Mouse (Mus musculus) liver, adult 2 months (tissue): ENCODE results near the gene Erich4. TPM values are rescaled to one million over a fixed set of nuclear protein-coding genes. Genes with fewer than 3 reads are reported as not detected.
A peak's percentile ranks its signal among the peaks of the same experiment; 100 is the strongest.

Source experiments
- DNase-seq: peaks from one replicate; pipeline ENCODE4 v3.0.0-alpha.2; 2011; ENCODE audit warnings: low read depth, low spot score; ENCODE audit errors: extremely low read depth
- H3K27ac ChIP-seq: fragments of 200-500 bp; replicated peaks from 2 replicates; pipeline ENCODE4 v1.5.1; 2012; ENCODE audit warnings: low read depth, mild to moderate bottlenecking, control low read depth, inconsistent platforms, low read length; ENCODE audit not compliant: insufficient read depth
- H3K27me3 ChIP-seq: fragments of 200-500 bp; 2 replicates; pipeline ENCODE4 v1.6.1; 2012; ENCODE audit warnings: mild to moderate bottlenecking, moderate library complexity, low read length, inconsistent platforms; ENCODE audit not compliant: control insufficient read depth, insufficient read depth
- H3K36me3 ChIP-seq: fragments of 200-500 bp; 2 replicates; pipeline ENCODE4 v1.6.1; 2012; ENCODE audit warnings: low read length, inconsistent platforms; ENCODE audit not compliant: control insufficient read depth, insufficient read depth
- H3K4me1 ChIP-seq: fragments of 200-500 bp; 2 replicates; pipeline ENCODE4 v1.6.1; 2011; ENCODE audit warnings: low read length; ENCODE audit not compliant: control insufficient read depth, insufficient read depth
- H3K4me3 ChIP-seq: fragments of 200-500 bp; 2 replicates; pipeline ENCODE4 v1.5.1; 2011; ENCODE audit warnings: low read depth, mild to moderate bottlenecking, control low read depth, low read length, moderate library complexity; ENCODE audit not compliant: insufficient read depth
- H3K79me2 ChIP-seq: fragments of 200-500 bp; 2 replicates; pipeline ENCODE4 v1.6.1; 2012; ENCODE audit warnings: inconsistent platforms, mild to moderate bottlenecking, low read length, moderate library complexity; ENCODE audit not compliant: control insufficient read depth, insufficient read depth
- H3K9ac ChIP-seq: fragments of 200-500 bp; 2 replicates; pipeline ENCODE4 v1.6.1; 2012; ENCODE audit warnings: low read depth, mild to moderate bottlenecking, control low read depth, inconsistent platforms, low read length
- CTCF ChIP-seq: fragments of 200-500 bp; IDR thresholded peaks from 2 replicates; pipeline ENCODE4 v1.5.1; 2011; ENCODE audit warnings: low read depth, low read length, control low read depth
- POLR2A ChIP-seq: fragments of 200-500 bp; IDR thresholded peaks from 2 replicates; pipeline ENCODE4 v1.6.1; 2011; ENCODE audit warnings: low read length, control low read depth; ENCODE audit not compliant: insufficient read depth; ENCODE audit errors: extremely low read depth
- WGBS: fragments of 180-500 bp; shearing (Covaris S2); methylation state at CpG from one replicate; pipeline ENCODE4 v1.1.7; 2018; 5-methylcytosine and 5-hydroxymethylcytosine counted together
- polyA plus RNA-seq: library from polyadenylated mRNA; depleted of rRNA; stranded (reverse); fragments of >200 nt; gene quantifications from 2 replicates; pipeline ENCODE4 v1.2.3, GENCODE M21; 2012
- total RNA-seq: library from RNA; depleted of rRNA; stranded (reverse); fragments of >200 nt; gene quantifications from 2 replicates; pipeline ENCODE4 v1.2.3, GENCODE M21; 2014

Gene Erich4
- total and polyA plus RNA-seq, 2 experiments: not detected

- no peak overlapping the region for H3K9ac ChIP-seq
- H3K36me3 ChIP-seq: no peaks in the 10 kb centered on the region
- no peaks in the 10 kb centered on the region for H3K27me3 ChIP-seq
- no peaks in the 10 kb centered on the region for H3K79me2 ChIP-seq
- H3K4me3 ChIP-seq: no peak overlapping the region
- no peak for DNase-seq
- H3K27ac ChIP-seq: no peak overlapping the region
- no peaks in the 10 kb centered on the region for H3K4me1 ChIP-seq
- no peak for TF ChIP-seq POLR2A
- TF ChIP-seq CTCF: no peak
- 84% methylated on average over 11 of the region's 11 CpGs for WGBS
Observed at GRCm38 (mm10) chr7:25600666-25601065, 15.0 kb downstream of the Erich4 start.

GRCm38 (mm10) chr7:25599663-25600062 lies 16.0 kb downstream of the Erich4 start:
- TF ChIP-seq POLR2A: no peak
- peak; percentile 54 for TF ChIP-seq CTCF
- no peaks in the 10 kb centered on the region for H3K4me1 ChIP-seq
- DNase-seq: peak; percentile 26
- H3K79me2 ChIP-seq: no peaks in the 10 kb centered on the region
- H3K36me3 ChIP-seq: no peaks in the 10 kb centered on the region
- no peaks in the 10 kb centered on the region for H3K27me3 ChIP-seq
- no peak overlapping the region for H3K27ac ChIP-seq
- no peak overlapping the region for H3K9ac ChIP-seq
- H3K4me3 ChIP-seq: no peak overlapping the region
- 14% methylated on average over 10 of the region's 10 CpGs for WGBS

- Histone ChIP-seq H3K36me3 (no peaks in the 10 kb centered on the region), H3K4me3 (no peak overlapping the region), H3K9ac (no peak overlapping the region), H3K27me3 (no peaks in the 10 kb centered on the region), H3K27ac (no peak overlapping the region), H3K4me1 (no peaks in the 10 kb centered on the region), H3K79me2 (no peaks in the 10 kb centered on the region)
- no peak for DNase-seq
- 70% methylated on average over 3 of the region's 3 CpGs for WGBS
- no peak for TF ChIP-seq CTCF
- TF ChIP-seq POLR2A: no peak
Observed at GRCm38 (mm10) chr7:25593859-25594258, 21.8 kb downstream of the Erich4 start.

GRCm38 (mm10) chr7:25591226-25591625 lies 24.5 kb downstream of the Erich4 start:
- Histone ChIP-seq H3K36me3 (no peaks in the 10 kb centered on the region), H3K27me3 (no peaks in the 10 kb centered on the region), H3K27ac (no peak overlapping the region), H3K4me3 (no peak overlapping the region), H3K9ac (no peak overlapping the region), H3K4me1 (no peaks in the 10 kb centered on the region), H3K79me2 (no peaks in the 10 kb centered on the region)
- DNase-seq: no peak
- 89% methylated on average over 2 of the region's 2 CpGs for WGBS
- no peak for TF ChIP-seq POLR2A
- no peak for TF ChIP-seq CTCF

- TF ChIP-seq POLR2A: no peak
- TF ChIP-seq CTCF: no peak
- Histone ChIP-seq H3K4me1 (no peaks in the 10 kb centered on the region), H3K4me3 (no peak overlapping the region), H3K27ac (no peak overlapping the region), H3K36me3 (no peaks in the 10 kb centered on the region), H3K27me3 (no peaks in the 10 kb centered on the region), H3K9ac (no peak overlapping the region), H3K79me2 (no peaks in the 10 kb centered on the region)
- no peak for DNase-seq
- WGBS: 70% methylated on average over 9 of the region's 9 CpGs
Observed at GRCm38 (mm10) chr7:25585351-25586204, 30.1 kb downstream of the Erich4 start.

- H3K4me3 ChIP-seq: no peak overlapping the region
- no peaks in the 10 kb centered on the region for H3K4me1 ChIP-seq
- H3K79me2 ChIP-seq: no peaks in the 10 kb centered on the region
- no peaks in the 10 kb centered on the region for H3K27me3 ChIP-seq
- WGBS: 82% methylated on average over 5 of the region's 5 CpGs
- no peaks in the 10 kb centered on the region for H3K36me3 ChIP-seq
- TF ChIP-seq POLR2A: no peak
- TF ChIP-seq CTCF: no peak
- no peak for DNase-seq
- H3K9ac ChIP-seq: no peak overlapping the region
- H3K27ac ChIP-seq: no peak overlapping the region
Observed at GRCm38 (mm10) chr7:25584651-25585050, 31.0 kb downstream of the Erich4 start.
